11 mouse cellular contexts compared by ENCODE assay signal in genomic region chr1:162043788-162044717, GRCm38 (mm10).
DNase-seq lines count a peak whose midpoint lies in the region; ATAC-seq and TF ChIP-seq lines count a peak whose summit lies in the region.
"Had no signal": no experiment of that assay in that cellular context is flagged by ENCODE, and none has a peak within 500 bp of the region (broad histone marks: within the 10 kb centered on the region; RNA-seq: fewer than 3 reads in every experiment).

No protein-coding gene starts in this region.

- peak overlapping the region; percentile 77 for H3K27ac ChIP-seq in intestine, embryonic 14.5 days (ENCODE audit: low read depth)
- H3K27ac ChIP-seq in intestine, postnatal 0 days (ENCODE audit: low read depth, low read length) = no peak overlapping the region
- H3K27ac ChIP-seq in limb, embryonic 13.5 days = peak overlapping the region; percentile 95

- H3K9ac ChIP-seq in intestine, embryonic 14.5 days (ENCODE audit: low read length) = no peak overlapping the region
- H3K9ac ChIP-seq in intestine, postnatal 0 days (ENCODE audit: low read depth, low read length) = no peak overlapping the region
- no peak overlapping the region for H3K9ac ChIP-seq in limb, embryonic 13.5 days

- no peak for DNase-seq in intestine, embryonic 14.5 days (ENCODE audit: low spot score)
- DNase-seq in fibroblast of lung, adult 2 months (ENCODE audit: low read depth) = peak; percentile 41
- no peak for DNase-seq in gastrocnemius, postnatal 14 days
- DNase-seq: adrenal gland, adult 2 months; cerebellum, adult 11 months; right cerebral cortex, adult 18-20 months; thymus, adult 18-20 months had no signal

- 53% methylated on average over 8 of the region's 8 CpGs for whole genome bisulfite sequencing in intestine, embryonic 14.5 days
- WGBS in intestine, postnatal 0 days = 61% methylated on average over 8 of the region's 8 CpGs
- 45% methylated on average over 8 of the region's 8 CpGs for WGBS in limb, embryonic 13.5 days

- H3K4me1 ChIP-seq in intestine, embryonic 14.5 days (replicated peaks; ENCODE audit: control insufficient read depth, insufficient read depth, low read length) = peaks cover 33% of the 10 kb centered on the region
- H3K4me1 ChIP-seq in intestine, postnatal 0 days (replicated peaks; ENCODE audit: control insufficient read depth, insufficient read depth, low read length) = no peaks in the 10 kb centered on the region; the same call in none of the 2 replicates
- peaks cover 51% of the 10 kb centered on the region for H3K4me1 ChIP-seq in limb, embryonic 13.5 days

- ATAC-seq in intestine, embryonic 14.5 days (replicated peaks; ENCODE audit: low FRiP score, low TSS enrichment, low read depth) = no peak
- no peak for ATAC-seq in intestine, postnatal 0 days
- ATAC-seq in common myeloid progenitor, adult 5-6 weeks (replicated peaks; ENCODE audit: low read depth, poor library complexity, severe bottlenecking) = peak; percentile 26; the same call in 1 of the 2 replicates
- peak; percentile 80 for ATAC-seq in limb, embryonic 13.5 days (ENCODE audit: low FRiP score, low read depth)
- no peak for ATAC-seq in activated CD4-positive, CD25-positive, alpha-beta regulatory T cell, adult 4 months

- no peak overlapping the region for H3K4me2 ChIP-seq in intestine, embryonic 14.5 days (ENCODE audit: low read length)
- no peak overlapping the region for H3K4me2 ChIP-seq in intestine, postnatal 0 days (replicated peaks; ENCODE audit: low read depth)
- H3K4me2 ChIP-seq in limb, embryonic 13.5 days (replicated peaks) = no peak overlapping the region

- H3K36me3 ChIP-seq in intestine, embryonic 14.5 days (ENCODE audit: control insufficient read depth, insufficient read depth, low read length) = no peaks in the 10 kb centered on the region
- H3K36me3 ChIP-seq in intestine, postnatal 0 days (ENCODE audit: control insufficient read depth, insufficient read depth) = no peaks in the 10 kb centered on the region
- no peaks in the 10 kb centered on the region for H3K36me3 ChIP-seq in limb, embryonic 13.5 days

- no peak for TF ChIP-seq CTCF in intestine, postnatal 0 days (IDR thresholded peaks at IDR 0.05; ENCODE audit: low read depth)

- no peak overlapping the region for H3K4me3 ChIP-seq in intestine, embryonic 14.5 days (ENCODE audit: low read depth, low read length)
- no peak overlapping the region for H3K4me3 ChIP-seq in intestine, postnatal 0 days (ENCODE audit: low read depth, low read length)
- no peak overlapping the region for H3K4me3 ChIP-seq in limb, embryonic 13.5 days

- no peaks in the 10 kb centered on the region for H3K9me3 ChIP-seq in intestine, embryonic 14.5 days (ENCODE audit: control insufficient read depth, low read length)
- no peaks in the 10 kb centered on the region for H3K9me3 ChIP-seq in intestine, postnatal 0 days (ENCODE audit: control insufficient read depth)
- no peaks in the 10 kb centered on the region for H3K9me3 ChIP-seq in limb, embryonic 13.5 days

- intact Hi-C loops in gastrocnemius, postnatal 14 days (cut with DNase I; ENCODE audit: low total_unique reads) = no loop called here

- no peaks in the 10 kb centered on the region for H3K27me3 ChIP-seq in intestine, embryonic 14.5 days (replicated peaks; ENCODE audit: control insufficient read depth, insufficient read depth, low read length)
- no peaks in the 10 kb centered on the region for H3K27me3 ChIP-seq in intestine, postnatal 0 days (replicated peaks; ENCODE audit: control insufficient read depth, insufficient read depth, low read length)
- no peaks in the 10 kb centered on the region for H3K27me3 ChIP-seq in limb, embryonic 13.5 days

Comparison
In these comparisons a context has a peak if more than half of its experiments do, and no peak if none do; other contexts are left out.
1. ATAC-seq: peak in common myeloid progenitor, adult 5-6 weeks (single experiment) and limb, embryonic 13.5 days (single experiment); none in intestine, embryonic 14.5 days (single experiment), intestine, postnatal 0 days (single experiment) and activated CD4-positive, CD25-positive, alpha-beta regulatory T cell, adult 4 months (single experiment).